Mouse (Mus musculus) kidney, embryonic 16.5 days (tissue): ENCODE results near the gene Rpl23a. TPM values are rescaled to one million over a fixed set of nuclear protein-coding genes. Genes with fewer than 3 reads are reported as not detected.
"Not testable (repeated sequence)": the region's sequence is repeated elsewhere in the genome, so short reads cannot be mapped to it uniquely, and the experiment has no call there.

ENCODE experiments used
- ATAC-seq: fragments of 200-750 bp; cut with Nextera tagmentation; 2 replicates; pipeline ENCODE4 v1.8.0; 2017; ENCODE audit warnings: moderate TSS enrichment; ENCODE audit not compliant: low FRiP score, low TSS enrichment
- H3K27ac ChIP-seq: fragments of 300-500 bp; sonication (generic); 2 replicates; pipeline ENCODE4 v1.5.1; 2014; ENCODE audit warnings: low read length
- H3K27me3 ChIP-seq: fragments of 300-500 bp; sonication (generic); 2 replicates; pipeline ENCODE4 v1.6.1; 2014; ENCODE audit warnings: low read length, control low read depth, mixed read lengths; ENCODE audit not compliant: insufficient read depth
- H3K36me3 ChIP-seq: fragments of 300-500 bp; sonication (generic); 2 replicates; pipeline ENCODE4 v1.6.1; 2014; ENCODE audit warnings: low read length, control low read depth, mixed read lengths; ENCODE audit not compliant: insufficient read depth
- H3K4me1 ChIP-seq: fragments of 300-500 bp; sonication (generic); 2 replicates; pipeline ENCODE4 v1.6.1; 2014; ENCODE audit warnings: low read length, control low read depth, mixed read lengths; ENCODE audit not compliant: insufficient read depth
- H3K4me2 ChIP-seq: fragments of 300-500 bp; sonication (generic); replicated peaks from 2 replicates; pipeline ENCODE4 v1.6.1; 2014; ENCODE audit warnings: low read depth, low read length
- H3K4me3 ChIP-seq: fragments of 300-500 bp; sonication (generic); 2 replicates; pipeline ENCODE4 v1.5.1; 2014; ENCODE audit warnings: mild to moderate bottlenecking, low read length
- H3K9ac ChIP-seq: fragments of 300-500 bp; sonication (generic); replicated peaks from 2 replicates; pipeline ENCODE4 v1.6.1; 2014; ENCODE audit warnings: low read length
- H3K9me3 ChIP-seq: fragments of 300-500 bp; sonication (generic); 2 replicates; pipeline ENCODE4 v1.6.1; 2016; ENCODE audit warnings: low read length, control low read depth
- WGBS: fragments of 180-500 bp; shearing (Covaris S2); extraction: QIAGEN DNeasy Blood & Tissue Kit; methylation state at CpG from one replicate; pipeline ENCODE4 v1.1.7; 2014; 5-methylcytosine and 5-hydroxymethylcytosine counted together
- microRNA-seq: library from miRNA; unstranded; fragments of <30 nt; microRNA quantifications from one replicate; pipeline ENCODE4, GENCODE M21; 2016
- polyA plus RNA-seq: library from polyadenylated mRNA; unstranded; fragments of >200 nt; fragmentation: Nextera tagmentation; extraction: Ambion mirVana; gene quantifications from 2 replicates; pipeline ENCODE4 v1.2.1, GENCODE M21; 2015

Gene Rpl23a
- polyA plus RNA-seq, 1 experiment from 2014 or later: 1,147 TPM

- H3K27ac ChIP-seq: no peak overlapping the region
- 83% methylated on average over 3 of the region's 3 CpGs for WGBS
- ATAC-seq: no peak
Measured at GRCm38 (mm10) chr11:78138023-78138422, 45.4 kb downstream of the Rpl23a start.

GRCm38 (mm10) chr11:78137584-78137983, 45.8 kb downstream of the Rpl23a start:
- Histone ChIP-seq H3K27me3 (no peaks in the 10 kb centered on the region), H3K9me3 (no peaks in the 10 kb centered on the region), H3K27ac (no peak overlapping the region), H3K9ac (no peak overlapping the region), H3K4me1 (no peaks in the 10 kb centered on the region), H3K4me2 (no peak overlapping the region), H3K4me3 (no peak overlapping the region), H3K36me3 (no peaks in the 10 kb centered on the region)
- 86% methylated on average over 4 of the region's 4 CpGs for WGBS
- no peak for ATAC-seq

More at GRCm38 (mm10) chr11:78138023-78138422, 45.4 kb downstream of the Rpl23a start:
- no peak overlapping the region for H3K9ac ChIP-seq
- H3K4me2 ChIP-seq: no peak overlapping the region
- no peaks in the 10 kb centered on the region for H3K36me3 ChIP-seq
- no peak overlapping the region for H3K4me3 ChIP-seq
- H3K9me3 ChIP-seq: no peaks in the 10 kb centered on the region
- no peaks in the 10 kb centered on the region for H3K4me1 ChIP-seq
- no peaks in the 10 kb centered on the region for H3K27me3 ChIP-seq

GRCm38 (mm10) chr11:78136132-78136531, 47.3 kb downstream of the Rpl23a start:
- Histone ChIP-seq H3K27ac (no peak overlapping the region), H3K36me3 (no peaks in the 10 kb centered on the region), H3K4me1 (no peaks in the 10 kb centered on the region), H3K9ac (no peak overlapping the region), H3K4me2 (no peak overlapping the region), H3K9me3 (no peaks in the 10 kb centered on the region), H3K4me3 (no peak overlapping the region), H3K27me3 (no peaks in the 10 kb centered on the region)
- ATAC-seq: no peak
- WGBS: 86% methylated on average over 1 of the region's 1 CpGs

- H3K27ac ChIP-seq, H3K4me1 ChIP-seq, H3K4me3 ChIP-seq, H3K9ac ChIP-seq, H3K4me2 ChIP-seq, ATAC-seq, H3K27me3 ChIP-seq, H3K36me3 ChIP-seq, H3K9me3 ChIP-seq: not testable (repeated sequence)
- 74% methylated on average over 7 of the region's 7 CpGs for WGBS
Measured at GRCm38 (mm10) chr11:78135314-78135713, 48.1 kb downstream of the Rpl23a start.

- Histone ChIP-seq H3K27me3 (no peaks in the 10 kb centered on the region), H3K4me3 (no peak overlapping the region), H3K9me3 (no peaks in the 10 kb centered on the region), H3K4me1 (no peaks in the 10 kb centered on the region), H3K4me2 (no peak overlapping the region), H3K27ac (no peak overlapping the region), H3K9ac (no peak overlapping the region), H3K36me3 (no peaks in the 10 kb centered on the region)
- ATAC-seq: no peak
- 82% methylated on average over 3 of the region's 3 CpGs for WGBS
Measured at GRCm38 (mm10) chr11:78134344-78134743, 49.0 kb downstream of the Rpl23a start.

GRCm38 (mm10) chr11:78133915-78134314, 49.5 kb downstream of the Rpl23a start:
- Histone ChIP-seq H3K9me3 (no peaks in the 10 kb centered on the region), H3K4me1 (no peaks in the 10 kb centered on the region), H3K36me3 (no peaks in the 10 kb centered on the region), H3K9ac (no peak overlapping the region), H3K27me3 (no peaks in the 10 kb centered on the region), H3K4me2 (no peak overlapping the region), H3K4me3 (no peak overlapping the region), H3K27ac (no peak overlapping the region)
- ATAC-seq: no peak
- WGBS: 89% methylated on average over 6 of the region's 6 CpGs

Small RNA genes lying within 50 kb of the gene (microRNA-seq; reads per million reads assigned to microRNA genes)
- not detected for gene Mir7653

Other genes starting within 250 kb of the Rpl23a start
- 15.9 and 16.0 TPM in 2 replicates for gene Phf12, start 200.8 kb downstream of the Rpl23a start, polyA plus RNA-seq
- gene Dhrs13, start 151.3 kb downstream of the Rpl23a start, polyA plus RNA-seq: 17.0 and 17.1 TPM in 2 replicates
- gene Flot2, start 145.7 kb downstream of the Rpl23a start, polyA plus RNA-seq: 57.4 and 61.1 TPM in 2 replicates
- gene Eral1, start 103.2 kb downstream of the Rpl23a start, polyA plus RNA-seq: 41.0 and 41.6 TPM in 2 replicates
- 14.8 and 19.3 TPM in 2 replicates for gene Fam222b, start 88.9 kb downstream of the Rpl23a start, polyA plus RNA-seq
- 108 and 110 TPM in 2 replicates for gene Traf4, start 18.0 kb downstream of the Rpl23a start, polyA plus RNA-seq
- gene Nek8, start 6.9 kb downstream of the Rpl23a start, polyA plus RNA-seq: 27.9 and 29.1 TPM in 2 replicates
- gene Tlcd1, start 6.9 kb downstream of the Rpl23a start, polyA plus RNA-seq: 35.1 and 36.1 TPM in 2 replicates
- 128 and 130 TPM in 2 replicates for gene Rab34, start 4.8 kb upstream of the Rpl23a start, polyA plus RNA-seq
- 4.5 and 4.8 TPM in 2 replicates for gene Proca1, start 9.8 kb upstream of the Rpl23a start, polyA plus RNA-seq
- gene Sdf2, start 62.2 kb upstream of the Rpl23a start, polyA plus RNA-seq: 93.8 and 101 TPM in 2 replicates
- 31.5 and 33.5 TPM in 2 replicates for gene Supt6, start 62.4 kb upstream of the Rpl23a start, polyA plus RNA-seq
- 69.8 and 78.7 TPM in 2 replicates for gene 2610507B11Rik, start 78.2 kb upstream of the Rpl23a start, polyA plus RNA-seq
- 0.30 and 0.33 TPM in 2 replicates for gene BC030499, start 107.3 kb upstream of the Rpl23a start, polyA plus RNA-seq
- gene Spag5, start 117.9 kb upstream of the Rpl23a start, polyA plus RNA-seq: 41.7 and 48.6 TPM in 2 replicates
- gene Aldoc, start 139.4 kb upstream of the Rpl23a start, polyA plus RNA-seq: 8.3 and 10.2 TPM in 2 replicates
- gene Pigs, start 144.8 kb upstream of the Rpl23a start, polyA plus RNA-seq: 97.0 and 100 TPM in 2 replicates
- gene Unc119, start 159.9 kb upstream of the Rpl23a start, polyA plus RNA-seq: 39.4 and 42.3 TPM in 2 replicates
- 0.05 TPM in 1 of 2 replicates, not detected in the other for gene Foxn1, start 203.0 kb upstream of the Rpl23a start, polyA plus RNA-seq
- gene Slc13a2, start 238.6 kb upstream of the Rpl23a start, polyA plus RNA-seq: 2.2 and 2.4 TPM in 2 replicates